Mouse (Mus musculus): Measurements from ENCODE around the gene 3110040M04Rik.

DNA sequence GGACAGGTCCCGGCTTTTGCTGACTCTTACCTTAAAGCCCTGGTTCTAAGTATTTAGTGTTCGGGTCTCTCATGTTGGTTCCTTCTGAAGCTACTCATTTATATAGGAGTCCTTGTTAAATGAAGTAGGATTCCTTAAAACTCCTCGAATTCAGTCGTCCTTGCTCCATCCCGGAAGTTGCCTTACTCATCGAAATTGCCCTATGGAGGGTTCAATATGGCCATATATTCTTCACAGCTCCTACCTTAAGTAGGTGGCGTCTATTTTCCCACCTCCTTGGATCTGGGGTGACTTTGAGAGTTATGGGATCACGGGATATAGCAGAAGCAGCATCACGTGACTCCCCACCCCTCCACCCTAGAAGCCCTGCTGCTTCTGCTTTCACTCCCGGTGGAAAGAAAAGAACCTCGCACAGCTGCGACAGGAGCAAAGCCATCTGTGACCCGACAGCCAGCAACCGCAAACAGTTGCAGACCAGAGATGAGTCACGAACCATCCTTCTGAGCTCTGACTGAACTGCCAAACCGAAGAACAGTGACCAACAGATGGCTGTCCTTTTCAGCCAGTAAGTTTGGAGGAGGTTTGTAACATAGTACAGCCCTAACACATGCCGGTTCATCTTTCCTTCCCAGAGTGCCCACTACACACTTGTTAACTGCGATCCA is 46.7 kb downstream of the 3110040M04Rik start:
- no peak for TF ChIP-seq POLR2A (IDR thresholded peaks at IDR 0.05; ENCODE audit: borderline replicate concordance, extremely low read depth, low read depth, low read length)
- TF ChIP-seq CTCF (IDR thresholded peaks at IDR 0.05; ENCODE audit: insufficient read depth, low read length) = no peak
